Mouse (Mus musculus) macrophage (primary cell): ENCODE data around the gene Tmed11. TPM values are rescaled to one million over a fixed set of nuclear protein-coding genes. Genes with fewer than 3 reads are reported as not detected.

Source experiments
- H3K27ac ChIP-seq: fragments of 350-480 bp; formaldehyde crosslinking; 2 replicates; pipeline ENCODE4 v1.9.0; 2021
- H3K36me3 ChIP-seq: fragments of 350-480 bp; formaldehyde crosslinking; 2 replicates; pipeline ENCODE4 v1.9.0; 2021; ENCODE audit errors: inconsistent target
- H3K4me3 ChIP-seq: fragments of 350-480 bp; formaldehyde crosslinking; 2 replicates; pipeline ENCODE4 v1.9.0; 2021; ENCODE audit errors: inconsistent target
- H3K79me2 ChIP-seq: fragments of 350-480 bp; formaldehyde crosslinking; 2 replicates; pipeline ENCODE4 v1.9.0; 2021; ENCODE audit errors: inconsistent target
- WGBS: methylation state at CpG from one replicate; pipeline ENCODE4 v1.1.7; 2026; ENCODE audit warnings: inconsistent platforms; ENCODE audit not compliant: missing documents; 5-methylcytosine and 5-hydroxymethylcytosine counted together
- polyA plus RNA-seq: library from polyadenylated mRNA; stranded (reverse); fragments of 250-400 nt; gene quantifications from 3 replicates; pipeline ENCODE4 v1.2.4, GENCODE M21; 2018; ENCODE audit warnings: inconsistent platforms

Gene Tmed11
- polyA plus RNA-seq, 1 experiment from 2014 or later: not detected

DNA sequence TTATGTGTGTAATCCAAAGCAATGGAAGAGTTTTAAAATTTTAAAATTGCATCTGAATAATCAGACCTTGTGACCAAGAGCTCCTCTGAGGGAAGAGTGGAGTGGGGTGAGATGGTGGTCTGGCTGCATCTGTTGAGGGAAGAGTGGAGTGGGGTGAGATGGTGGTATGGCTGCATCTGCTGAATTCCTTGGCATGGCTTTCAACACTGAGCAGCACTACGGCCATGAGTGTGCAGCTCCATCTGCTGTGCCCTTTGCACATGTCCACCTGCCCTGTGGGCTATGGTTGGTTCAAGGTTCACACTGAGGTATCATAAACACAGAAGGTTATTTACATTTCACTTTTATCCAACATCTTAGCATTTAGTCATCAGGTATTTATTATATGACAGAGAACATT, 67.7 kb downstream of the Tmed11 start:
- Histone ChIP-seq H3K27ac (no peak overlapping the region), H3K79me2 (no peaks in the 10 kb centered on the region), H3K36me3 (no peaks in the 10 kb centered on the region), H3K4me3 (no peak overlapping the region)
- 67% methylated on average over 1 of the region's 1 CpGs for WGBS

Other genes starting within 250 kb of the Tmed11 start
- not detected in 3 replicates for gene Cplx1, start 245.3 kb downstream of the Tmed11 start, polyA plus RNA-seq
- gene Gak, start 165.6 kb downstream of the Tmed11 start, polyA plus RNA-seq: 90.7 to 115 TPM (median 92.4 TPM) in 3 replicates
- gene Tmem175, start 165.6 kb downstream of the Tmed11 start, polyA plus RNA-seq: 20.7 to 30.7 TPM (median 24.4 TPM) in 3 replicates
- gene Idua, start 135.0 kb downstream of the Tmed11 start, polyA plus RNA-seq: 33.4 to 53.3 TPM (median 50.8 TPM) in 3 replicates
- 5.8 to 11.1 TPM (median 8.4 TPM) in 3 replicates for gene Dgkq, start 125.7 kb downstream of the Tmed11 start, polyA plus RNA-seq
- gene Slc26a1, start 119.8 kb downstream of the Tmed11 start, polyA plus RNA-seq: not detected in 3 replicates
- gene Fgfrl1, start 103.0 kb downstream of the Tmed11 start, polyA plus RNA-seq: 0.64 to 1.9 TPM (median 1.3 TPM) in 3 replicates
- gene Rnf212, start 20.4 kb downstream of the Tmed11 start, polyA plus RNA-seq: not detected in 3 replicates
- not detected in 3 replicates for gene Vmn2r8, start 13.5 kb upstream of the Tmed11 start, polyA plus RNA-seq
- gene Vmn2r9, start 57.2 kb upstream of the Tmed11 start, polyA plus RNA-seq: not detected in 3 replicates
- not detected in 3 replicates for gene Vmn2r10, start 211.2 kb upstream of the Tmed11 start, polyA plus RNA-seq